Mouse (Mus musculus) myocyte (in vitro differentiated cells): ENCODE results near the gene Sh3pxd2a. TPM values are rescaled to one million over a fixed set of nuclear protein-coding genes. Genes with fewer than 3 reads are reported as not detected.

ENCODE experiments used
- H3K27me3 ChIP-seq: one replicate; pipeline ENCODE4 v1.6.1; 2011; ENCODE audit not compliant: control insufficient read depth, insufficient read depth, insufficient read length
- H3K36me3 ChIP-seq: one replicate; pipeline ENCODE4 v1.6.1; 2011; ENCODE audit not compliant: control insufficient read depth, insufficient read depth
- H3K4me2 ChIP-seq: one replicate; pipeline ENCODE4 v1.6.1; 2011; ENCODE audit warnings: low read depth, control low read depth
- H3K4me3 ChIP-seq: one replicate; pipeline ENCODE4 v1.5.1; 2011; ENCODE audit warnings: mild to moderate bottlenecking, control low read depth, moderate library complexity
- H3K79me2 ChIP-seq: one replicate; pipeline ENCODE4 v1.6.1; 2011; ENCODE audit not compliant: control insufficient read depth, insufficient read depth
- H3ac ChIP-seq: one replicate; pipeline ENCODE4 v1.6.1; 2011; ENCODE audit not compliant: control insufficient read depth, insufficient read length
- CEBPB ChIP-seq: IDR thresholded peaks from 2 replicates; pipeline ENCODE4 v1.6.1; 2011; ENCODE audit warnings: mild to moderate bottlenecking, moderate library complexity; ENCODE audit not compliant: poor library complexity, insufficient read depth, severe bottlenecking
- E2F4 ChIP-seq: IDR thresholded peaks from one replicate; pipeline ENCODE4 v1.6.1; 2011; ENCODE audit warnings: mild to moderate bottlenecking, control low read depth, moderate library complexity; ENCODE audit not compliant: insufficient read depth
- MAX ChIP-seq: IDR thresholded peaks from one replicate; pipeline ENCODE4 v1.6.1; 2011; ENCODE audit warnings: low read depth, mild to moderate bottlenecking, control low read depth
- MYOD1 ChIP-seq, 3 experiments: IDR thresholded peaks; one replicate each; pipeline ENCODE4 v1.6.1; 2011; ENCODE audit warnings: control low read depth in 2 of 3, low read depth in 2 of 3, mild to moderate bottlenecking in 2 of 3, moderate library complexity in 1 of 3; ENCODE audit not compliant: insufficient read length in 2 of 3, control insufficient read depth in 1 of 3
- MYOG ChIP-seq, 3 experiments: IDR thresholded peaks; one replicate each; pipeline ENCODE4 v1.6.1; 2011; ENCODE audit warnings: control low read depth in 2 of 3, low read depth in 2 of 3, mild to moderate bottlenecking in 2 of 3; ENCODE audit not compliant: insufficient read length in 2 of 3, control insufficient read depth in 1 of 3, insufficient read depth in 1 of 3
- POLR2A ChIP-seq: IDR thresholded peaks from one replicate; pipeline ENCODE4 v1.6.1; 2011; ENCODE audit warnings: low read depth, mild to moderate bottlenecking, control low read depth, moderate library complexity; ENCODE audit not compliant: insufficient read length
- POLR2AphosphoS2 ChIP-seq: IDR thresholded peaks from one replicate; pipeline ENCODE4 v1.6.1; 2011; ENCODE audit warnings: low read depth, control low read depth; ENCODE audit not compliant: insufficient read length
- REST ChIP-seq: IDR thresholded peaks from one replicate; pipeline ENCODE4 v1.6.1; 2011; ENCODE audit warnings: mild to moderate bottlenecking, control low read depth, moderate library complexity; ENCODE audit not compliant: insufficient read depth, insufficient read length
- SRF ChIP-seq: IDR thresholded peaks from one replicate; pipeline ENCODE4 v1.6.1; 2011; ENCODE audit warnings: low read depth; ENCODE audit not compliant: control insufficient read depth, insufficient read length
- TCF12 ChIP-seq: IDR thresholded peaks from one replicate; pipeline ENCODE4 v1.6.1; 2011; ENCODE audit warnings: mild to moderate bottlenecking, control low read depth; ENCODE audit not compliant: poor library complexity, insufficient read depth, severe bottlenecking
- TCF3 ChIP-seq: IDR thresholded peaks from one replicate; pipeline ENCODE4 v1.6.1; 2011; ENCODE audit warnings: low read depth, control low read depth; ENCODE audit not compliant: insufficient read length
- USF1 ChIP-seq: IDR thresholded peaks from one replicate; pipeline ENCODE4 v1.6.1; 2011; ENCODE audit warnings: low read depth, mild to moderate bottlenecking, control low read depth, moderate library complexity
- polyA plus RNA-seq: library from polyadenylated mRNA; unstranded; fragments of >200 nt; fragmentation: generic; extraction: Trizol; gene quantifications from one replicate; pipeline ENCODE4 v1.2.1, GENCODE M21; 2012; ENCODE audit warnings: missing spikeins

The Sh3pxd2a gene
- polyA plus RNA-seq, 1 experiment: 59.5 TPM

DNA sequence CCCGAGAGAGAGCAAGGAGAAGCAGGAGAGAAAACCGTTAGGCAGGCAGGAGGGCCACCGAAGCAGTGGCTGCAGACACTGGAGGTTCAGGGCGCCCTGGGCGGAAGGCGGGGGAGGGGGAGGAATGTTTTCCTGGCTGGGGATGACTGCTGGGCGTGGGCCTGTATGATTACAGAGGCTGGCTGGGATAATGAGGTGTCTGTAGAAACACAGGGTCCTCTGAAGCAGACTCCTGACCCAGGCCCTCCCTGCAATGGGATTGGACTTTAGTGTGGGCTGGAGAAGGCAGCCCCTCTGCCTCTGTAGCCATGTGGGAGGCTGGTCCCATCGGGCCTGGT lies 143.9 kb downstream of the Sh3pxd2a start:
- peaks cover 24% of the 10 kb centered on the region for H3K79me2 ChIP-seq
- peak overlapping the region; percentile 8 for H3ac ChIP-seq
- H3K4me2 ChIP-seq: peak overlapping the region; percentile 93
- no peaks in the 10 kb centered on the region for H3K36me3 ChIP-seq
- no peaks in the 10 kb centered on the region for H3K27me3 ChIP-seq
- H3K4me3 ChIP-seq: peak overlapping the region; percentile 23
- peak; percentile 30 for TF ChIP-seq POLR2A
- TF ChIP-seq REST: no peak
- peak in 1 of 3 experiments; percentile 11 for TF ChIP-seq MYOD1 (IDR thresholded peaks at IDR 0.05; ENCODE audit: control insufficient read depth in 1 of 3, insufficient read length in 2 of 3, low read depth in 2 of 3)

DNA sequence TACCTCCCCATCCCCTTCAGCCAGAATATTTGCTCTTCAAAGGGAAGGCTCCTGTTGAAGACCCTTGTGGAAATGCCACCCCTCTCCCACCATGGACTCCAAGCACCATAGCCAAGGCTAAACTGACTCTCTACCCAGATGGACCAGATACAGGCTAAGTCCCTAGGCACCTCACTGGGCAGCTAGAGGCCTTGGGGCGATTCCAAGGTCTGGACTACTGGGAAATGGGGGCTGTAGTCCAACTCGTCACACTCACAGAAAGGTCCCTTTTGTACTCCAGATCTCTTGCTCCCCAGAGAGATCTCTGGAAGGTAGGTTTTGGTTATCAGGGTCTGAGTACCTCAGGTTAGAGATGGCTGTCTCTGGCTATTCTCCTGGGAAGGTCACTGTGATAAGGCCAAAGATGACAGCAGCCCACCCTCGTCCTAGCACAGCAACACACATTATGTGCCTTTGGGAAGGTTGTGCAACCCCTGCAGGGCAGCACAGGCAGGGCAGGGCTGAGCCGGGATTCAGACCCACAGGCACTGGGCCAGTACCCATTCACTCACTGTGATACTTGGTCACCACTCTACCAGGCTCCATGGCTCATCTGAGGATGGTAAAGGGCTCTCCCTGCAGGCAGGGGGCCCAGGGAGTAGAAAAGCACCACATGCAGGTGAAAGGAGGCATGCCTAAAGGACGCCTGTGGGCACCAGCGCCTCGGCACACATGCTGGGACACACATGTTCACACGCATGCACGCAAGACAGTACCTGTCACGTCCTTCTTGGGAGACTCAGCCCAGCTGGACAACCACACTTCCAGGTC lies 144.5 kb downstream of the Sh3pxd2a start:
- Histone ChIP-seq H3K4me2 (peak overlapping the region; percentile 93), H3K79me2 (peaks cover 24% of the 10 kb centered on the region), H3K4me3 (peak overlapping the region; percentile 23), H3ac (peak overlapping the region; percentile 8), H3K36me3 (no peaks in the 10 kb centered on the region), H3K27me3 (no peaks in the 10 kb centered on the region)
- TF ChIP-seq CEBPB (0 out of 2 replicates have a peak, but pooled peaks have one; percentile 61), REST (no peak)

GRCm38 (mm10) chr19:47319061-47319460 lies 145.1 kb downstream of the Sh3pxd2a start:
- no peak for TF ChIP-seq CEBPB
- TF ChIP-seq USF1: no peak
- no peak for TF ChIP-seq POLR2AphosphoS2
- no peak for TF ChIP-seq POLR2A
- TF ChIP-seq REST: no peak
- peak overlapping the region; percentile 23 for H3K4me3 ChIP-seq

GRCm38 (mm10) chr19:47317063-47317938 lies 146.9 kb downstream of the Sh3pxd2a start:
- H3K27me3 ChIP-seq: no peaks in the 10 kb centered on the region
- no peak overlapping the region for H3ac ChIP-seq
- peak in 1 of 3 experiments; percentile 55 for TF ChIP-seq MYOG (IDR thresholded peaks at IDR 0.05; ENCODE audit: control insufficient read depth in 1 of 3, insufficient read depth in 1 of 3, insufficient read length in 2 of 3, low read depth in 2 of 3)
- no peak for TF ChIP-seq SRF
- TF ChIP-seq MYOD1 (IDR thresholded peaks at IDR 0.05; ENCODE audit: control insufficient read depth in 1 of 3, insufficient read length in 2 of 3, low read depth in 2 of 3): peak; percentile 51 to 94 (median 88)
- no peak for TF ChIP-seq POLR2AphosphoS2
- no peak for TF ChIP-seq POLR2A
- no peak for TF ChIP-seq MAX
- peaks cover 42% of the 10 kb centered on the region for H3K79me2 ChIP-seq
- no peak overlapping the region for H3K4me3 ChIP-seq
- no peaks in the 10 kb centered on the region for H3K36me3 ChIP-seq
- peak overlapping the region; percentile 93 for H3K4me2 ChIP-seq

More at GRCm38 (mm10) chr19:47319061-47319460, 145.1 kb downstream of the Sh3pxd2a start:
- no peaks in the 10 kb centered on the region for H3K27me3 ChIP-seq
- H3K4me2 ChIP-seq: peak overlapping the region; percentile 93
- H3K79me2 ChIP-seq: peaks cover 24% of the 10 kb centered on the region
- no peak overlapping the region for H3ac ChIP-seq
- no peaks in the 10 kb centered on the region for H3K36me3 ChIP-seq

DNA sequence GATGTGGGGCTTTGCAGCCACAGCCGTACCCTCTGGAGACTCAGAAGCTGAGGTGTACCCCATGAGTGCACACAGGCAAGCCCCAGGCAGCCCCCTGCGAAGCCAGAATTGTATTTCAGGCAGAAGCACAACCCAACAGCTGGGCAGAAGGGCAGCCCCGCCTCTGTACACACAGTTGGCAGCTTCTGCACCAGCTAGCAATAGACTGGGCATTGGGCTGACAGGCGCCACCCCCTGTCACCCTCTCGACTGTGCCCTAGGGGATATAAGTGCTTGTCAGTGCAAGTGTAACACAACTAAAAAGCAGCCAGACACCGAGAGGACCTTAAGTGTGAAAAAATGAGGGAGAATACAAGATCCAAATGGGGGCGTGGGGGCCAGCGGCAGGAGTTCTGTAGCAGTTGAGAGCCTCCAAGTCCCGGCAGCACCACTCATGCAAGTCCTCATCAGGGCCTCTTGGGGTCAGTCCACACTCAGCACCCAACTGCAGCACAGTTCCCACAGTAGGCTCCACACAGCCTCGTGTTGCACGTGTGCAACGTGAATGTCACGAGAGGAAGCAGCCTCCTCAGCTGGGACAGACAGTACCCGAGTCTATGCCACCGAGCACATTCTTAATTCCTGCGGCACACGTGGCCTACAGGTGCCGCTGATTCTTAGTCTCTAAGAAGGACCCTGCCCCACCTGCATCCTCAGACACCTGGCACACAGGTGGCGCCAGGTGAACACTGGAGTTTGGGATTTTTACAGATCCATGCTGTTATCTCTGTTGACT lies 147.7 kb downstream of the Sh3pxd2a start:
- Histone ChIP-seq H3K4me2 (peak overlapping the region; percentile 93), H3K27me3 (no peaks in the 10 kb centered on the region), H3K4me3 (peak overlapping the region; percentile 58), H3K36me3 (no peaks in the 10 kb centered on the region), H3K79me2 (peaks cover 50% of the 10 kb centered on the region), H3ac (no peak overlapping the region)
- no peak for TF ChIP-seq MAX
- TF ChIP-seq MYOD1 (IDR thresholded peaks at IDR 0.05; ENCODE audit: control insufficient read depth in 1 of 3, insufficient read length in 2 of 3, low read depth in 2 of 3): peak in 2 of 3 experiments; percentile 70 to 83
- no peak for TF ChIP-seq SRF
- no peak for TF ChIP-seq TCF12
- TF ChIP-seq USF1: no peak
- TF ChIP-seq CEBPB: no peak
- TF ChIP-seq TCF3: no peak
- TF ChIP-seq E2F4: no peak
- peak; percentile 40 to 86 (median 66) for TF ChIP-seq MYOG (IDR thresholded peaks at IDR 0.05; ENCODE audit: control insufficient read depth in 1 of 3, insufficient read depth in 1 of 3, insufficient read length in 2 of 3, low read depth in 2 of 3)
- no peak for TF ChIP-seq REST
- TF ChIP-seq POLR2AphosphoS2: peak; percentile 15
